Mouse (Mus musculus) olfactory bulb, adult 2 months (tissue): Measurements from ENCODE around the gene 9130019O22Rik. TPM values are rescaled to one million over a fixed set of nuclear protein-coding genes. Genes with fewer than 3 reads are reported as not detected.
"Not testable (repeated sequence)": the region's sequence is repeated elsewhere in the genome, so short reads cannot be mapped to it uniquely, and the experiment has no call there.

Experiments
- H3K27ac ChIP-seq: fragments of 200-500 bp; 2 replicates; pipeline ENCODE4 v1.5.1; 2012; ENCODE audit warnings: low read depth, low read length; ENCODE audit not compliant: insufficient read depth
- H3K4me1 ChIP-seq: fragments of 200-500 bp; 2 replicates; pipeline ENCODE4 v1.6.1; 2012; ENCODE audit warnings: low read length; ENCODE audit not compliant: control insufficient read depth, insufficient read depth
- H3K4me3 ChIP-seq: fragments of 200-500 bp; 2 replicates; pipeline ENCODE4 v1.5.1; 2012; ENCODE audit warnings: mild to moderate bottlenecking, low read depth, low read length, moderate library complexity; ENCODE audit not compliant: insufficient read depth
- CTCF ChIP-seq: fragments of 200-500 bp; IDR thresholded peaks from 2 replicates; pipeline ENCODE4 v1.5.1; 2012; ENCODE audit warnings: low read depth, mild to moderate bottlenecking, low read length, moderate library complexity; ENCODE audit not compliant: insufficient read depth
- POLR2A ChIP-seq: fragments of 200-500 bp; IDR thresholded peaks from 2 replicates; pipeline ENCODE4 v1.6.1; 2012; ENCODE audit warnings: mild to moderate bottlenecking, low read depth, low read length, moderate library complexity; ENCODE audit not compliant: insufficient read depth
- WGBS: fragments of 180-500 bp; shearing (Covaris S2); methylation state at CpG from one replicate; pipeline ENCODE4 v1.1.7; 2018; 5-methylcytosine and 5-hydroxymethylcytosine counted together
- polyA plus RNA-seq: library from polyadenylated mRNA; stranded (reverse); fragments of >200 nt; gene quantifications from 2 replicates; pipeline ENCODE4 v1.2.4, GENCODE M21; 2012; ENCODE audit warnings: low replicate concordance; ENCODE audit not compliant: missing spikeins, insufficient read depth, insufficient read length

The 9130019O22Rik gene
- polyA plus RNA-seq, 1 experiment: not detected

- H3K4me3 ChIP-seq: peak overlapping the region; percentile 23
- H3K27ac ChIP-seq: no peak overlapping the region
- H3K4me1 ChIP-seq: peaks cover 10% of the 10 kb centered on the region
- WGBS: 17% methylated on average over 24 of the region's 24 CpGs
- TF ChIP-seq CTCF: no peak
- TF ChIP-seq POLR2A: no peak
Observed at GRCm38 (mm10) chr7:127363475-127363921, 23.5 kb downstream of the 9130019O22Rik start.

- H3K4me1 ChIP-seq, H3K27ac ChIP-seq: not testable (repeated sequence)
- peak overlapping the region; percentile 26 for H3K4me3 ChIP-seq
- WGBS: 8% methylated on average over 13 of the region's 13 CpGs
Observed at GRCm38 (mm10) chr7:127362418-127362817, 24.5 kb downstream of the 9130019O22Rik start.

GRCm38 (mm10) chr7:127361449-127361848 lies 25.5 kb downstream of the 9130019O22Rik start:
- Histone ChIP-seq H3K27ac (no peak overlapping the region), H3K4me3 (no peak overlapping the region), H3K4me1 (peaks cover 10% of the 10 kb centered on the region)
- no peak for TF ChIP-seq CTCF
- 66% methylated on average over 13 of the region's 13 CpGs for WGBS

GRCm38 (mm10) chr7:127360265-127360664 lies 26.7 kb downstream of the 9130019O22Rik start:
- H3K27ac ChIP-seq: no peak overlapping the region
- TF ChIP-seq POLR2A: no peak
- no peak for TF ChIP-seq CTCF
- H3K4me3 ChIP-seq: no peak overlapping the region
- peaks cover 10% of the 10 kb centered on the region for H3K4me1 ChIP-seq
- WGBS: 83% methylated on average over 4 of the region's 4 CpGs

- no peak overlapping the region for H3K27ac ChIP-seq
- WGBS: 80% methylated on average over 4 of the region's 4 CpGs
- TF ChIP-seq CTCF (no peak), POLR2A (no peak)
- H3K4me3 ChIP-seq: no peak overlapping the region
- H3K4me1 ChIP-seq: peaks cover 6% of the 10 kb centered on the region
Observed at GRCm38 (mm10) chr7:127358472-127358871, 28.5 kb downstream of the 9130019O22Rik start.

GRCm38 (mm10) chr7:127357871-127358270 lies 29.1 kb downstream of the 9130019O22Rik start:
- Histone ChIP-seq H3K4me1 (0 out of 2 replicates have a peak, but pooled peaks cover 3% of the 10 kb centered on the region), H3K4me3 (no peak overlapping the region), H3K27ac (no peak overlapping the region)
- WGBS: 33% methylated on average over 2 of the region's 2 CpGs
- TF ChIP-seq CTCF (no peak), POLR2A (no peak)

- Histone ChIP-seq H3K4me3 (no peak overlapping the region), H3K4me1 (no peaks in the 10 kb centered on the region), H3K27ac (no peak overlapping the region)
- TF ChIP-seq POLR2A (no peak), CTCF (no peak)
- WGBS: 71% methylated on average over 3 of the region's 3 CpGs
Observed at GRCm38 (mm10) chr7:127355796-127356195, 31.2 kb downstream of the 9130019O22Rik start.

GRCm38 (mm10) chr7:127351230-127352004 lies 35.5 kb downstream of the 9130019O22Rik start:
- Histone ChIP-seq H3K27ac (no peak overlapping the region), H3K4me1 (peaks cover 3% of the 10 kb centered on the region; the same call in 1 of the 2 replicates), H3K4me3 (no peak overlapping the region)
- WGBS: 90% methylated on average over 5 of the region's 5 CpGs
- TF ChIP-seq POLR2A (no peak), CTCF (no peak)

- WGBS: 23% methylated on average over 8 of the region's 8 CpGs
- H3K27ac ChIP-seq: no peak overlapping the region
- peak overlapping the region; percentile 97; the same call in 1 of the 2 replicates for H3K4me3 ChIP-seq
- no peak for TF ChIP-seq POLR2A
- TF ChIP-seq CTCF: no peak
- H3K4me1 ChIP-seq: peaks cover 12% of the 10 kb centered on the region
Observed at GRCm38 (mm10) chr7:127346676-127347075, 40.3 kb downstream of the 9130019O22Rik start.
